Mouse (Mus musculus) CH12.LX (cell line): Measurements from ENCODE around the gene 1110059E24Rik.
A peak's percentile ranks its signal among the peaks of the same experiment; 100 is the strongest.

Experiments used
- CHD2 ChIP-seq: IDR thresholded peaks from 2 replicates; pipeline ENCODE4 v1.6.1; 2011; ENCODE audit warnings: low read length, improper control_type of control experiment
- CTCF ChIP-seq, 2 experiments: IDR thresholded peaks in 1 of 2; conservative IDR thresholded peaks in 1 of 2; 2 replicates each; pipeline ENCODE4 v1.5.1; 2011 to 2012; ENCODE audit warnings: low read depth in 2 of 2, low read length in 2 of 2, improper control_type of control experiment in 1 of 2, inconsistent platforms in 1 of 2, mild to moderate bottlenecking in 1 of 2, moderate library complexity in 1 of 2
- EP300 ChIP-seq: IDR thresholded peaks from 2 replicates; pipeline ENCODE4 v1.6.1; 2011; ENCODE audit warnings: low read length, improper control_type of control experiment
- MXI1 ChIP-seq: IDR thresholded peaks from 2 replicates; pipeline ENCODE4 v1.6.1; 2011; ENCODE audit warnings: mild to moderate bottlenecking, low read depth, low read length, improper control_type of control experiment
- POLR2A ChIP-seq: IDR thresholded peaks from 2 replicates; pipeline ENCODE4 v1.6.1; 2011; ENCODE audit warnings: low read depth, mild to moderate bottlenecking, improper control_type of control experiment, low read length
- RCOR1 ChIP-seq: conservative IDR thresholded peaks from 2 replicates; pipeline ENCODE4 v1.6.1; 2012; ENCODE audit warnings: low read depth, mild to moderate bottlenecking, inconsistent platforms, low read length, improper control_type of control experiment
- TCF12 ChIP-seq: IDR thresholded peaks from 2 replicates; pipeline ENCODE4 v1.6.1; 2014; ENCODE audit warnings: low read depth, mild to moderate bottlenecking, inconsistent platforms, low read length, improper control_type of control experiment
- ZNF384 ChIP-seq: IDR thresholded peaks from 2 replicates; pipeline ENCODE4 v1.6.1; 2012; ENCODE audit warnings: low read depth, low read length, improper control_type of control experiment, inconsistent platforms

DNA sequence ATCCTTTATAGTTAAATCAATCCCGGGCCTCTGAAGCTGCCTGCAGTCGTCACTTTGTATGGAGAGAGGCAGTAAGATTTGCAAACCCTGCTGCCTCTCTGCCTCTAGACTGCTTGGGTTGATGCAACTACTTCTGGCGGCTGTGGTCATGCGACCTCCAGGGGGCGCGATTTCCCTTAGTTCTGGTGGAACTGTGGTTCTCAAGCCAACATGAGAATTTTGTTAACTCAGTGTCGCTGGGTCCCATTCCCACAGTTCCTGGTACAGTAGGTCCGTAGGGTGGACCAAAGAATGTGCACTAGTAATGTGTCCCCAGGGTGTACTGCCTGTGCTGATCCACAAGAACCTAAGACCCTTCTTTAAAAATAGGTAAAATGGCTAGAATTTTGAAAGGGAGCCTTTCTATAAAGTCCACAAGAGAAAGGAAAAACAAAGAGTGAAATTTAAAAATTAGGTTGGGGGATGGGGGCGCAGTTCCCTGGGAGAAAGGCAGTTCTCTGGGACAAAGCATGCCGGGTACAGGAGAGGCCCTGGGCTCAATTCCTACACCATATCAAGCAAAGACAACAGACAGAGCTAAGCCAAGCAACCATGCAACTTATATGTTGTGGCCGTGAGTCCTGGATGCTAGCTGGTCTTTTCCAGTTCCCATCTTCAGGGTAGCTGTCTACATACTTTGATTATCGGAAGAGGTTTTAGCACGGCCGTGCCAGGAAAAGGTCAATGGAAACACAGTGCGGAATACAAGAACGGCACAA lies 81.4 kb downstream of the 1110059E24Rik start:
- TF ChIP-seq POLR2A: peak; percentile 49
- TF ChIP-seq TCF12: peak; percentile 73
- peak; percentile 20; the same call in 1 of the 2 replicates for TF ChIP-seq ZNF384
- TF ChIP-seq MXI1: peak; percentile 52; the same call in 1 of the 2 replicates
- TF ChIP-seq CTCF (conservative IDR thresholded peaks at IDR 0.05 in 1 of 2, IDR thresholded peaks at IDR 0.05 in 1 of 2; ENCODE audit: low read depth in 2 of 2, low read length in 2 of 2): peak; percentile 56 to 94
- TF ChIP-seq RCOR1: peak; percentile 69; the same call in 1 of the 2 replicates
- TF ChIP-seq EP300: peak; percentile 71
- TF ChIP-seq CHD2: peak; percentile 54; the same call in 1 of the 2 replicates
